Mouse (Mus musculus): Measurements from ENCODE around the gene Slc6a18. TPM values are rescaled to one million over a fixed set of nuclear protein-coding genes. Genes with fewer than 3 reads are reported as not detected.

Gene Slc6a18
- polyA plus RNA-seq, 1 experiment from 2014 or later, result not detected

- H3K27ac ChIP-seq (replicated peaks), result no peak overlapping the region
- H3K9ac ChIP-seq, result no peak overlapping the region
- H3K4me2 ChIP-seq, result no peak overlapping the region
- no peaks in the 10 kb centered on the region for H3K27me3 ChIP-seq
- no peaks in the 10 kb centered on the region for H3K36me3 ChIP-seq
- no peak for ATAC-seq (ENCODE audit: low FRiP score, low read depth)
- no peaks in the 10 kb centered on the region; the same call in 1 of the 2 replicates for H3K4me1 ChIP-seq (replicated peaks)
- 92% methylated on average over 4 of the region's 4 CpGs for WGBS
- H3K9me3 ChIP-seq, result no peaks in the 10 kb centered on the region
- H3K4me3 ChIP-seq, result no peak overlapping the region
Observed at GRCm38 (mm10) chr13:73702776-73703175, 25.0 kb upstream of the Slc6a18 start.

- Histone ChIP-seq H3K27me3 (no peaks in the 10 kb centered on the region), H3K4me1 (replicated peaks) (no peaks in the 10 kb centered on the region; the same call in 1 of the 2 replicates), H3K9ac (no peak overlapping the region), H3K27ac (replicated peaks) (no peak overlapping the region), H3K36me3 (no peaks in the 10 kb centered on the region), H3K4me2 (no peak overlapping the region), H3K9me3 (no peaks in the 10 kb centered on the region), H3K4me3 (no peak overlapping the region)
- 80% methylated on average over 9 of the region's 9 CpGs for WGBS
- ATAC-seq (ENCODE audit: low FRiP score, low read depth), result no peak
Observed at GRCm38 (mm10) chr13:73701161-73701883, 23.5 kb upstream of the Slc6a18 start.

- Histone ChIP-seq H3K9me3 (no peaks in the 10 kb centered on the region), H3K4me3 (no peak overlapping the region), H3K27me3 (no peaks in the 10 kb centered on the region), H3K4me1 (replicated peaks) (no peaks in the 10 kb centered on the region; the same call in 1 of the 2 replicates), H3K27ac (replicated peaks) (no peak overlapping the region), H3K36me3 (no peaks in the 10 kb centered on the region), H3K9ac (no peak overlapping the region), H3K4me2 (no peak overlapping the region)
- no peak for ATAC-seq (ENCODE audit: low FRiP score, low read depth)
- 90% methylated on average over 12 of the region's 12 CpGs for WGBS
Observed at GRCm38 (mm10) chr13:73700554-73700953, 22.7 kb upstream of the Slc6a18 start.

GRCm38 (mm10) chr13:73699714-73700113 lies 21.9 kb upstream of the Slc6a18 start:
- H3K4me1 ChIP-seq (replicated peaks), result no peaks in the 10 kb centered on the region
- no peak overlapping the region for H3K27ac ChIP-seq (replicated peaks)
- H3K36me3 ChIP-seq, result no peaks in the 10 kb centered on the region
- no peak overlapping the region for H3K4me3 ChIP-seq
- no peak overlapping the region for H3K9ac ChIP-seq
- H3K9me3 ChIP-seq, result no peaks in the 10 kb centered on the region
- H3K4me2 ChIP-seq, result no peak overlapping the region
- no peaks in the 10 kb centered on the region for H3K27me3 ChIP-seq
- 92% methylated on average over 6 of the region's 6 CpGs for WGBS
- ATAC-seq (ENCODE audit: low FRiP score, low read depth), result no peak

- ATAC-seq (ENCODE audit: low FRiP score, low read depth), result no peak
- no peaks in the 10 kb centered on the region for H3K9me3 ChIP-seq
- H3K36me3 ChIP-seq, result no peaks in the 10 kb centered on the region
- no peak overlapping the region for H3K4me3 ChIP-seq
- H3K27ac ChIP-seq (replicated peaks), result no peak overlapping the region
- H3K4me2 ChIP-seq, result no peak overlapping the region
- 85% methylated on average over 3 of the region's 3 CpGs for WGBS
- H3K27me3 ChIP-seq, result no peaks in the 10 kb centered on the region
- H3K9ac ChIP-seq, result no peak overlapping the region
- H3K4me1 ChIP-seq (replicated peaks), result no peaks in the 10 kb centered on the region
Observed at GRCm38 (mm10) chr13:73696529-73696928, 18.7 kb upstream of the Slc6a18 start.

GRCm38 (mm10) chr13:73694972-73695371 lies 17.1 kb upstream of the Slc6a18 start:
- 91% methylated on average over 1 of the region's 1 CpGs for WGBS
- Histone ChIP-seq H3K27ac (replicated peaks) (no peak overlapping the region), H3K4me2 (no peak overlapping the region), H3K9ac (no peak overlapping the region), H3K36me3 (no peaks in the 10 kb centered on the region), H3K4me3 (no peak overlapping the region), H3K27me3 (no peaks in the 10 kb centered on the region), H3K4me1 (replicated peaks) (no peaks in the 10 kb centered on the region), H3K9me3 (no peaks in the 10 kb centered on the region)
- no peak for ATAC-seq (ENCODE audit: low FRiP score, low read depth)

- no peak overlapping the region for H3K4me3 ChIP-seq
- no peak for ATAC-seq (ENCODE audit: low FRiP score, low read depth)
- WGBS, result 80% methylated on average over 2 of the region's 2 CpGs
- no peaks in the 10 kb centered on the region for H3K9me3 ChIP-seq
- H3K4me1 ChIP-seq (replicated peaks), result no peaks in the 10 kb centered on the region
- H3K4me2 ChIP-seq, result no peak overlapping the region
- no peak overlapping the region for H3K9ac ChIP-seq
- no peaks in the 10 kb centered on the region for H3K27me3 ChIP-seq
- H3K27ac ChIP-seq (replicated peaks), result no peak overlapping the region
- H3K36me3 ChIP-seq, result no peaks in the 10 kb centered on the region
Observed at GRCm38 (mm10) chr13:73693333-73693732, 15.5 kb upstream of the Slc6a18 start.

GRCm38 (mm10) chr13:73692249-73692868 lies 14.5 kb upstream of the Slc6a18 start:
- no peak overlapping the region for H3K4me2 ChIP-seq
- peak; percentile 84 for ATAC-seq (ENCODE audit: low FRiP score, low read depth)
- no peaks in the 10 kb centered on the region for H3K36me3 ChIP-seq
- H3K27ac ChIP-seq (replicated peaks), result no peak overlapping the region
- 34% methylated on average over 10 of the region's 10 CpGs for WGBS
- H3K9me3 ChIP-seq, result no peaks in the 10 kb centered on the region
- no peaks in the 10 kb centered on the region for H3K27me3 ChIP-seq
- no peaks in the 10 kb centered on the region for H3K4me1 ChIP-seq (replicated peaks)
- H3K4me3 ChIP-seq, result no peak overlapping the region
- H3K9ac ChIP-seq, result no peak overlapping the region

- Histone ChIP-seq H3K4me2 (no peak overlapping the region), H3K9ac (no peak overlapping the region), H3K27me3 (no peaks in the 10 kb centered on the region), H3K4me1 (replicated peaks) (no peaks in the 10 kb centered on the region), H3K9me3 (no peaks in the 10 kb centered on the region), H3K36me3 (no peaks in the 10 kb centered on the region), H3K27ac (replicated peaks) (no peak overlapping the region), H3K4me3 (no peak overlapping the region)
- WGBS, result 85% methylated on average over 4 of the region's 4 CpGs
- no peak for ATAC-seq (ENCODE audit: low FRiP score, low read depth)
Observed at GRCm38 (mm10) chr13:73688934-73689333, 11.1 kb upstream of the Slc6a18 start.

GRCm38 (mm10) chr13:73687601-73688000 lies 9.8 kb upstream of the Slc6a18 start:
- Histone ChIP-seq H3K9ac (no peak overlapping the region), H3K4me2 (no peak overlapping the region), H3K4me1 (replicated peaks) (no peaks in the 10 kb centered on the region), H3K4me3 (no peak overlapping the region), H3K9me3 (no peaks in the 10 kb centered on the region), H3K27ac (replicated peaks) (no peak overlapping the region), H3K36me3 (no peaks in the 10 kb centered on the region), H3K27me3 (no peaks in the 10 kb centered on the region)
- 69% methylated on average over 3 of the region's 3 CpGs for WGBS
- ATAC-seq (ENCODE audit: low FRiP score, low read depth), result no peak

GRCm38 (mm10) chr13:73685502-73685901 lies 7.7 kb upstream of the Slc6a18 start:
- no peak overlapping the region for H3K4me2 ChIP-seq
- H3K9ac ChIP-seq, result no peak overlapping the region
- H3K9me3 ChIP-seq, result no peaks in the 10 kb centered on the region
- no peaks in the 10 kb centered on the region for H3K36me3 ChIP-seq
- no peak overlapping the region for H3K27ac ChIP-seq (replicated peaks)
- H3K4me1 ChIP-seq (replicated peaks), result no peaks in the 10 kb centered on the region
- no peaks in the 10 kb centered on the region for H3K27me3 ChIP-seq
- no peak for ATAC-seq (ENCODE audit: low FRiP score, low read depth)
- H3K4me3 ChIP-seq, result no peak overlapping the region
- 83% methylated on average over 6 of the region's 6 CpGs for WGBS

GRCm38 (mm10) chr13:73684412-73684811 lies 6.6 kb upstream of the Slc6a18 start:
- no peak for ATAC-seq (ENCODE audit: low FRiP score, low read depth)
- 87% methylated on average over 1 of the region's 1 CpGs for WGBS
- no peak overlapping the region for H3K4me3 ChIP-seq
- no peaks in the 10 kb centered on the region for H3K27me3 ChIP-seq
- no peaks in the 10 kb centered on the region for H3K9me3 ChIP-seq
- no peak overlapping the region for H3K27ac ChIP-seq (replicated peaks)
- H3K9ac ChIP-seq, result no peak overlapping the region
- H3K4me2 ChIP-seq, result no peak overlapping the region
- no peaks in the 10 kb centered on the region for H3K36me3 ChIP-seq
- no peaks in the 10 kb centered on the region for H3K4me1 ChIP-seq (replicated peaks)

All from hindbrain, embryonic 15.5 days (tissue).